16 mouse cellular contexts compared by ENCODE assay signal in genomic region chr9:100558991-100559390, GRCm38 (mm10). TPM values are rescaled to one million over a fixed set of nuclear protein-coding genes. Genes with fewer than 3 reads are reported as not detected.
DNase-seq lines count a peak whose midpoint lies in the region.
"Had no signal": no experiment of that assay in that cellular context is flagged by ENCODE, and none has a peak within 500 bp of the region (broad histone marks: within the 10 kb centered on the region; RNA-seq: fewer than 3 reads in every experiment).

No protein-coding gene starts in this region.

- DNase-seq in cerebellum, adult 11 months: peak; percentile 53
- no peak for DNase-seq in cerebellum, postnatal 4 days (ENCODE audit: low spot score in 2 of 2)
- DNase-seq in brain, adult 2 months (ENCODE audit: low read depth, low spot score): peak; percentile 90
- peak; percentile 85 for DNase-seq in cerebellum, adult 9-10 months
- peak; percentile 59 to 72 for DNase-seq in cerebellum, postnatal 25 days
- DNase-seq in heart, adult 18-20 months: no peak
- DNase-seq in spleen, postnatal 10 days (ENCODE audit: low spot score in 2 of 2): no peak
- DNase-seq: adrenal gland, adult 8-10 months; adrenal gland, postnatal 36 days; B cell, adult 2 months; forebrain, postnatal 0 days; gastrocnemius, postnatal 36 days; heart, adult 11 months; heart, postnatal 10 days; heart, postnatal 4 days; kidney, adult 11 months had no signal

RNA-seq across cellular contexts. Expression of gene Slc35g2, which starts 11.9 kb away (rescaled TPM):
- total RNA-seq in heart, adult 18-20 months (2021): 1 to 10 TPM; 3.2 to 4.3 TPM

RNA-seq across cellular contexts. Expression of gene Nck1, which starts 13.1 kb away (rescaled TPM):
- 10 to 100 TPM; 37.0 to 45.2 TPM for total RNA-seq in heart, adult 18-20 months (2021)

RNA-seq across cellular contexts. Expression of gene Stag1, which starts 38.6 kb away (rescaled TPM):
- total RNA-seq in heart, adult 18-20 months (2021): 10 to 100 TPM; 28.4 to 29.5 TPM

Comparison
In these comparisons a context has a peak if more than half of its experiments do, and no peak if none do; other contexts are left out.
1. DNase-seq: peak in cerebellum, adult 11 months (single experiment), brain, adult 2 months (single experiment), cerebellum, adult 9-10 months (single experiment) and cerebellum, postnatal 25 days (2 of 2); none in cerebellum, postnatal 4 days (0 of 2), heart, adult 18-20 months (0 of 2) and spleen, postnatal 10 days (0 of 2).